Mouse (Mus musculus) MEL (cell line): ENCODE measurements at regions not wholly inside any gene's neighbourhood (a gene's known extent, or its start where the extent isn't known, plus 50 kb on each side); places are given as distances from the start of the nearest gene placed in this dataset.

ENCODE experiments used
- DNase-seq: peaks from one replicate; pipeline ENCODE4 v3.0.0; 2011; ENCODE audit warnings: low read depth, low spot score
- H3K27ac ChIP-seq: 2 replicates; pipeline ENCODE4 v1.5.1; 2012; ENCODE audit warnings: low read depth, mild to moderate bottlenecking, control low read depth, low read length, moderate library complexity; ENCODE audit not compliant: control insufficient read depth
- H3K27me3 ChIP-seq, 2 experiments: fragments of 150-350 bp in 1 of 2; sonication (generic) in 1 of 2; 2 replicates each; pipeline ENCODE4 v1.6.1; 2012; ENCODE audit warnings: low read length in 2 of 2, mild to moderate bottlenecking in 2 of 2, improper control_type of control experiment in 1 of 2, moderate library complexity in 1 of 2; ENCODE audit not compliant: insufficient read depth in 2 of 2, control insufficient read depth in 1 of 2
- H3K36me3 ChIP-seq, 2 experiments: 2 replicates each; pipeline ENCODE4 v1.6.1; 2012 to 2014; ENCODE audit warnings: low read length in 2 of 2, improper control_type of control experiment in 1 of 2, inconsistent platforms in 1 of 2, mild to moderate bottlenecking in 1 of 2; ENCODE audit not compliant: insufficient read depth in 2 of 2, control insufficient read depth in 1 of 2
- H3K4me1 ChIP-seq, 2 experiments: fragments of 150-350 bp in 1 of 2; sonication (generic) in 1 of 2; 2 replicates each; pipeline ENCODE4 v1.6.1; 2012; ENCODE audit warnings: low read length in 2 of 2, improper control_type of control experiment in 1 of 2, mild to moderate bottlenecking in 1 of 2; ENCODE audit not compliant: insufficient read depth in 2 of 2, control insufficient read depth in 1 of 2
- H3K4me3 ChIP-seq, 2 experiments: fragments of 150-350 bp in 1 of 2; sonication (generic) in 1 of 2; 2 replicates each; pipeline ENCODE4 v1.5.1; 2012; ENCODE audit warnings: low read depth in 2 of 2, low read length in 2 of 2, mild to moderate bottlenecking in 2 of 2, moderate library complexity in 2 of 2, control low read depth in 1 of 2, improper control_type of control experiment in 1 of 2; ENCODE audit not compliant: control insufficient read depth in 1 of 2, insufficient read depth in 1 of 2
- H3K79me2 ChIP-seq: 2 replicates; pipeline ENCODE4 v1.6.1; 2012; ENCODE audit warnings: mild to moderate bottlenecking, low read length, moderate library complexity; ENCODE audit not compliant: control insufficient read depth, poor library complexity, insufficient read depth
- H3K9ac ChIP-seq: 2 replicates; pipeline ENCODE4 v1.6.1; 2012; ENCODE audit warnings: low read depth, mild to moderate bottlenecking, control low read depth, low read length, moderate library complexity; ENCODE audit not compliant: control insufficient read depth, poor library complexity, severe bottlenecking
- H3K9me3 ChIP-seq: fragments of 150-350 bp; sonication (generic); replicated peaks from 2 replicates; pipeline ENCODE4 v1.6.1; 2012; ENCODE audit warnings: mild to moderate bottlenecking, low read length, improper control_type of control experiment, moderate library complexity; ENCODE audit not compliant: insufficient read depth
- BHLHE40 ChIP-seq: IDR thresholded peaks from 2 replicates; pipeline ENCODE4 v1.6.1; 2012; ENCODE audit warnings: low read depth, mild to moderate bottlenecking, inconsistent platforms, low read length, improper control_type of control experiment, borderline replicate concordance
- CHD1 ChIP-seq: IDR thresholded peaks from 2 replicates; pipeline ENCODE4 v1.6.1; 2012; ENCODE audit warnings: low read depth, mild to moderate bottlenecking, inconsistent platforms, low read length, improper control_type of control experiment
- CHD2 ChIP-seq: IDR thresholded peaks from 2 replicates; pipeline ENCODE4 v1.6.1; 2011; ENCODE audit warnings: low read length, improper control_type of control experiment
- CTCF ChIP-seq, 3 experiments: IDR thresholded peaks in 2 of 3; conservative IDR thresholded peaks in 1 of 3; 2 replicates each; pipeline ENCODE4 v1.5.1; 2011 to 2012; ENCODE audit warnings: low read length in 3 of 3, low read depth in 2 of 3, mild to moderate bottlenecking in 2 of 3, improper control_type of control experiment in 1 of 3, inconsistent platforms in 1 of 3, mixed read lengths in 1 of 3, moderate library complexity in 1 of 3; ENCODE audit not compliant: control insufficient read depth in 1 of 3, insufficient read depth in 1 of 3, poor library complexity in 1 of 3, severe bottlenecking in 1 of 3
- E2F4 ChIP-seq: IDR thresholded peaks from 2 replicates; pipeline ENCODE4 v1.6.1; 2011; ENCODE audit warnings: low read depth, low read length, improper control_type of control experiment, borderline replicate concordance
- ELF1 ChIP-seq: IDR thresholded peaks from 2 replicates; pipeline ENCODE4 v1.6.1; 2014; ENCODE audit warnings: low read depth, mild to moderate bottlenecking, inconsistent platforms, low read length, improper control_type of control experiment, moderate library complexity
- EP300 ChIP-seq, 2 experiments: IDR thresholded peaks; 2 replicates each; pipeline ENCODE4 v1.6.1; 2011; ENCODE audit warnings: improper control_type of control experiment in 2 of 2, low read length in 2 of 2, low read depth in 1 of 2, mild to moderate bottlenecking in 1 of 2
- ETS1 ChIP-seq: IDR thresholded peaks from 2 replicates; pipeline ENCODE4 v1.6.1; 2012; ENCODE audit warnings: low read depth, mild to moderate bottlenecking, inconsistent platforms, low read length, improper control_type of control experiment, moderate library complexity
- GABPA ChIP-seq: IDR thresholded peaks from 2 replicates; pipeline ENCODE4 v1.6.1; 2012; ENCODE audit warnings: low read depth, mild to moderate bottlenecking, inconsistent platforms, low read length, improper control_type of control experiment, moderate library complexity
- GATA1 ChIP-seq: IDR thresholded peaks from 2 replicates; pipeline ENCODE4 v1.6.1; 2011; ENCODE audit warnings: low read depth, low read length, improper control_type of control experiment
- HCFC1 ChIP-seq: IDR thresholded peaks from 2 replicates; pipeline ENCODE4 v1.6.1; 2012; ENCODE audit warnings: low read depth, mild to moderate bottlenecking, inconsistent platforms, low read length, improper control_type of control experiment, moderate library complexity
- KAT2A ChIP-seq: conservative IDR thresholded peaks from 2 replicates; pipeline ENCODE4 v1.6.1; 2012; ENCODE audit warnings: low read depth, low read length, improper control_type of control experiment, inconsistent platforms
- MAFK ChIP-seq: IDR thresholded peaks from 2 replicates; pipeline ENCODE4 v1.6.1; 2011; ENCODE audit warnings: low read depth, mild to moderate bottlenecking, low read length, improper control_type of control experiment, borderline replicate concordance
- MEF2A ChIP-seq: IDR thresholded peaks from 2 replicates; pipeline ENCODE4 v1.6.1; 2014; ENCODE audit warnings: low read depth, mild to moderate bottlenecking, inconsistent platforms, low read length, improper control_type of control experiment; ENCODE audit not compliant: poor library complexity, insufficient replicate concordance, severe bottlenecking; ENCODE audit errors: extremely low read depth
- MXI1 ChIP-seq: IDR thresholded peaks from 2 replicates; pipeline ENCODE4 v1.6.1; 2011; ENCODE audit warnings: mild to moderate bottlenecking, low read depth, low read length, improper control_type of control experiment
- MYC ChIP-seq: IDR thresholded peaks from 2 replicates; pipeline ENCODE4 v1.6.1; 2011; ENCODE audit warnings: low read depth, mild to moderate bottlenecking, low read length, improper control_type of control experiment, moderate library complexity
- NELFE ChIP-seq: IDR thresholded peaks from 2 replicates; pipeline ENCODE4 v1.6.1; 2011; ENCODE audit warnings: low read depth, low read length, improper control_type of control experiment
- POLR2A ChIP-seq, 2 experiments: IDR thresholded peaks; 2 replicates each; pipeline ENCODE4 v1.6.1; 2011 to 2012; ENCODE audit warnings: low read length in 2 of 2, mild to moderate bottlenecking in 2 of 2, control low read depth in 1 of 2, improper control_type of control experiment in 1 of 2, low read depth in 1 of 2, moderate library complexity in 1 of 2; ENCODE audit not compliant: control insufficient read depth in 1 of 2, insufficient read depth in 1 of 2, poor library complexity in 1 of 2
- SIN3A ChIP-seq: IDR thresholded peaks from 2 replicates; pipeline ENCODE4 v1.6.1; 2012; ENCODE audit warnings: low read length, improper control_type of control experiment, inconsistent platforms
- SMC3 ChIP-seq: IDR thresholded peaks from 2 replicates; pipeline ENCODE4 v1.6.1; 2011; ENCODE audit warnings: low read depth, low read length, improper control_type of control experiment
- TAL1 ChIP-seq: IDR thresholded peaks from 2 replicates; pipeline ENCODE4 v1.6.1; 2012; ENCODE audit warnings: mild to moderate bottlenecking, inconsistent platforms, low read length, moderate library complexity, mixed read lengths
- UBTF ChIP-seq: IDR thresholded peaks from 2 replicates; pipeline ENCODE4 v1.6.1; 2012; ENCODE audit warnings: low read depth, mild to moderate bottlenecking, inconsistent platforms, low read length, improper control_type of control experiment, moderate library complexity, borderline replicate concordance; ENCODE audit not compliant: insufficient read depth
- ZC3H11A ChIP-seq: IDR thresholded peaks from 2 replicates; pipeline ENCODE4 v1.6.1; 2012; ENCODE audit warnings: low read depth, mild to moderate bottlenecking, inconsistent platforms, low read length, improper control_type of control experiment
- ZKSCAN1 ChIP-seq: IDR thresholded peaks from 2 replicates; pipeline ENCODE4 v1.6.1; 2012; ENCODE audit warnings: low read depth, mild to moderate bottlenecking, inconsistent platforms, low read length, improper control_type of control experiment, moderate library complexity
- ZNF384 ChIP-seq: IDR thresholded peaks from 2 replicates; pipeline ENCODE4 v1.6.1; 2012; ENCODE audit warnings: low read depth, mild to moderate bottlenecking, inconsistent platforms, low read length, improper control_type of control experiment

DNA sequence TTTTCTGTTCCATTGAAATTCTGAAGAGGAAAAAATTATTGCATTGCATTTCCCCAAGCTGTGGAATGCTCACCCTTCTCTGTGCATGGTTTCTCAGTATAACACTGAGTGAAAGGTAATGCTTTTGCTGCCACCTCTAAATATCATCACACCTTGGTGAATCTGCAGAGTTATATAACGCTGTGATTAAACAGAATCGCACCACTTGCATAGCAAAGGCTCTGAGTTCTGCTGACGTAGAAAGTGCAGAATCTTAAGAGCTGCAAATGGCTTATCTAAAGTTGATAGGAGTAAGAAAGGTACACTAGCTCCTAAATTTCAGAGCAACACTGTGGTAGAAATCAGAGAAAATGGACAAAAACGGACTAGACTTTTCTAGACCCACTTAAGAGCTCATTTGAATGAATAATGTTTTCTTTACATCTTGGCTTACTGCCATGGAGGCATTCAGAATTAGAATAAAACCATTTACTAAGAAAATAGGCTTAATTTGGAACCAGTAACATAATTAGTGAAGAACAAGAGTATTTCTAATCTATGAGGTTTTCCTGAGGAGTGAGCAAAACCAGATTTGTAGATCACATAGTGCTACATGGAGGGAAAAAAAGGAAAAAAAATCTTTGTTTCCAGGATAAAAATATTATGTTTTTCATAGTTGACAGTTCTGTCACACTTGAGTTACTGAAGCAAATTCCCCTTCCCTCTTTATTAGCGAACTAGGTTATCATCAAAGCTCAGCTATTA, 641.2 kb downstream of the Cetn3 start:
- no peak overlapping the region for H3K4me3 ChIP-seq
- no peak for TF ChIP-seq MXI1
- no peak for TF ChIP-seq ZC3H11A
- no peak for TF ChIP-seq ZNF384
- TF ChIP-seq HCFC1 = no peak
- TF ChIP-seq MAFK = no peak
- TF ChIP-seq GATA1 = no peak
- TF ChIP-seq NELFE = no peak
- TF ChIP-seq CTCF (IDR thresholded peaks at IDR 0.05 in 2 of 3, conservative IDR thresholded peaks at IDR 0.05 in 1 of 3; ENCODE audit: control insufficient read depth in 1 of 3, insufficient read depth in 1 of 3, low read depth in 2 of 3, low read length in 3 of 3, poor library complexity in 1 of 3, severe bottlenecking in 1 of 3) = no peak
- no peak for TF ChIP-seq MEF2A
- no peak for TF ChIP-seq SMC3
- TF ChIP-seq ELF1 = no peak
- no peak for TF ChIP-seq UBTF
- no peak for TF ChIP-seq ZKSCAN1
- TF ChIP-seq CHD1 = no peak
- TF ChIP-seq MYC = no peak
- TF ChIP-seq SIN3A = no peak
- no peak for TF ChIP-seq POLR2A (IDR thresholded peaks at IDR 0.05; ENCODE audit: control insufficient read depth in 1 of 2, insufficient read depth in 1 of 2, low read depth in 1 of 2, low read length in 2 of 2, poor library complexity in 1 of 2)
- TF ChIP-seq KAT2A = no peak
- no peak for TF ChIP-seq ETS1
- TF ChIP-seq, all 39 proteins: peak for 0
- Histone ChIP-seq H3K79me2 (no peaks in the 10 kb centered on the region), H3K9me3 (no peaks in the 10 kb centered on the region), H3K36me3 (no peaks in the 10 kb centered on the region), H3K27me3 (no peaks in the 10 kb centered on the region), H3K9ac (no peak overlapping the region), H3K4me1 (no peaks in the 10 kb centered on the region), H3K27ac (no peak overlapping the region)
- DNase-seq = no peak

- Histone ChIP-seq H3K27ac (no peak overlapping the region), H3K4me3 (no peak overlapping the region), H3K4me1 (no peaks in the 10 kb centered on the region), H3K9ac (no peak overlapping the region), H3K36me3 (no peaks in the 10 kb centered on the region), H3K79me2 (no peaks in the 10 kb centered on the region), H3K9me3 (no peaks in the 10 kb centered on the region), H3K27me3 (no peaks in the 10 kb centered on the region)
- no peak for DNase-seq
- TF ChIP-seq ELF1 (no peak), E2F4 (no peak), EP300 (IDR thresholded peaks at IDR 0.05; ENCODE audit: low read depth in 1 of 2, low read length in 2 of 2) (no peak), CTCF (IDR thresholded peaks at IDR 0.05 in 2 of 3, conservative IDR thresholded peaks at IDR 0.05 in 1 of 3; ENCODE audit: control insufficient read depth in 1 of 3, insufficient read depth in 1 of 3, low read depth in 2 of 3, low read length in 3 of 3, poor library complexity in 1 of 3, severe bottlenecking in 1 of 3) (no peak), TAL1 (no peak), UBTF (no peak), ZC3H11A (no peak), BHLHE40 (no peak), CHD2 (no peak), GABPA (no peak), ETS1 (no peak), POLR2A (IDR thresholded peaks at IDR 0.05; ENCODE audit: control insufficient read depth in 1 of 2, insufficient read depth in 1 of 2, low read depth in 1 of 2, low read length in 2 of 2, poor library complexity in 1 of 2) (no peak)
Measured at GRCm38 (mm10) chr13:82424732-82425341, 642.0 kb downstream of the Cetn3 start.
